Mouse (Mus musculus): ENCODE results near the gene March6.

DNA sequence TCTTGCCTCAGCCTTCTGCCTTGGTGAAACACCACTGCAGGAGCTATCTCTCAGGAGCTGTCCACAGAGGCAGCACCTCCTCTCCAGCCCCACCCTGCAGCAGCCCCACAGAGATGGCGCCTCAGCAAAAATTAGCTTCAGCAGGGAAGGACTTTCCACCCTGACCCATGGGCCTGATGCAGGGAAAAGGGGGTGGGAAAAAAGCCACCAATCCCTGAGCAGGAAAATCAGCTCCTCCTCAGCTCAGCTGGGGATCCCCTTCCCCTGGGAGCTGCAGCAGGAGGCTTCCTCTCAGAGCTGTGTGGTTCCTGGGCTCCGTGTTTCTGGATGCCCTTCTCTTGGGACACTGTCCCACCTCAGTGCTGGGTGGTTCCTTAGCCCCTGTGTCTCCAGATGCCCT is 81.1 kb downstream of the March6 start:
- TF ChIP-seq CTCF (IDR thresholded peaks at IDR 0.05; ENCODE audit: low read depth) (no peak), EP300 (IDR thresholded peaks at IDR 0.05; ENCODE audit: low read depth) (no peak)
